Mouse (Mus musculus): ENCODE results near the gene Mea1.

DNA sequence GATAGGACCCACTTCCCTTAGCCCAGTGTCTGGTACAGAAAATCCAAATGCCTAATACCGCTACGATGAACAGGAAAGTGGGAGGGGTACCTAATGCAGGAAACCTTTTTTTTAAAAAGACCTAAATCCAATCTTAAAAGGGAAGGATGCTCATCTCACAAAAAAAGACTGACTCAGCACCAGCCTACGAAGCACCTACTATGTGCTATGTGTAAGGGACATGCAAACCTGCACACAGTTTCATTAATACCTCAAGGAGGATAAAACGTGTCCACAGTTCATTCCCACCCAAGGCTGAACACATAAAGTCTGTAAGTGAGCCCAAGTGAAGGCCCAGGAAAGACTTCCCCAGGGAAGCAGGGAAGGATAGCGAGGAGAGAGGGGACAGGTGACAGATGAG lies 23.9 kb downstream of the Mea1 start:
- TF ChIP-seq CTCF (IDR thresholded peaks at IDR 0.05; ENCODE audit: low read depth) = no peak
- TF ChIP-seq EP300 (IDR thresholded peaks at IDR 0.05; ENCODE audit: low read depth) = no peak

Data from heart, postnatal 0 days (tissue).